Mouse (Mus musculus): ENCODE data around the gene Hsdl2.

- TF ChIP-seq POLR2A (IDR thresholded peaks at IDR 0.05; ENCODE audit: low read depth, low read length) (no peak), CTCF (conservative IDR thresholded peaks at IDR 0.05; ENCODE audit: insufficient read depth, insufficient read length, low read depth, low read length) (no peak)
Observed at GRCm38 (mm10) chr4:59549977-59550560, 31.3 kb upstream of the Hsdl2 start.

Data from kidney, adult 2 months (tissue).